Mouse (Mus musculus) brain, embryonic 18.5 days (tissue): ENCODE measurements around the gene Gm13283.
"Not testable (repeated sequence)": the region's sequence is repeated elsewhere in the genome, so short reads cannot be mapped to it uniquely, and the experiment has no call there.

Source experiments
- DNase-seq: peaks from one replicate; pipeline ENCODE4 v3.0.0-alpha.2; 2012; ENCODE audit warnings: low read depth, low spot score

Gm13283 gene

GRCm38 (mm10) chr4:88762341-88762740, 2.4 kb downstream of the Gm13283 start:
- not testable (repeated sequence) for DNase-seq

DNA sequence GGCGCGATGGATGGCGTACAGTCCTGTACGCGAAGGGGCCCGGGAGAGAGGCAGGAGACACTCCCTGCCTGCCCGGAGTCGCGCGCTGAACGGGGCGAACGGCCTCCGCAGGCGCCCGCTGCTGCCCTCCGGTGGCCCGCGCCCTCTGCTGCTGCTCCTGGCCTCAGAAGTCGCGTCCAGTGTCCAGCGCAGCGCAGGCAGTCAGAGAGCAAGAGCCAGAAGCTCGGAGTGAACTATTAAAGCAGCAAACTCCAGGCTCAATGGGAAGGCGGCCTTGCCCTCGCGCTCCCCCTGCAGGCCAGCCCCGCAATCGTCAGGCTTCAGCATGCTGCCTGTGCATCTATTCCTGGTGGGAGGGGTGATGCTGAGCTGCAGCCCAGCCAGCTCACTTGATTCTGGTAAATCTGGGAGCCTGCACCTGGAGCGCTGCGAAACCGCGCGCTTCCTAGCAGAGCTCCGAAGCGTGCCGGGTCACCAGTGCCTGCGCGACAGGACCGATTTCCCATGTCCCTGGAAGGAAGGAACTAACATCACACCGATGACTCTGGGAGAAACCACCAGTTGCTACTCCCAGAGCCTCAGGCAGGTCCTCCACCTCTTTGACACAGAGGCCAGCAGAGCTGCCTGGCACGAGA, 3.6 kb downstream of the Gm13283 start:
- DNase-seq = not testable (repeated sequence)

GRCm38 (mm10) chr4:88773534-88773933, 13.6 kb downstream of the Gm13283 start, which contains the start of gene Gm13290:
Gm13290 (plus strand) TSS chr4:88773834.
- DNase-seq = not testable (repeated sequence)

DNA sequence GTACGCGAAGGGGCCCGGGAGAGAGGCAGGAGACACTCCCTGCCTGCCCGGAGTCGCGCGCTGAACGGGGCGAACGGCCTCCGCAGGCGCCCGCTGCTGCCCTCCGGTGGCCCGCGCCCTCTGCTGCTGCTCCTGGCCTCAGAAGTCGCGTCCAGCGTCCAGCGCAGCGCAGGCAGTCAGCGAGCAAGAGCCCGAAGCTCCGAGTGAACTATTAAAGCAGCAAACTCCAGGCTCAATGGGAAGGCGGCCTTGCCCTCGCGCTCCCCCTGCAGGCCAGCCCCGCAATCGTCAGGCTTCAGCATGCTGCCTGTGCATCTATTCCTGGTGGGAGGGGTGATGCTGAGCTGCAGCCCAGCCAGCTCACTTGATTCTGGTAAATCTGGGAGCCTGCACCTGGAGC, 16.7 kb downstream of the Gm13283 start, which contains the start of gene Gm13289:
Gene Gm13289, plus strand, starts transcription at position 301 of the 400 bp plus-strand sequence.
- DNase-seq = not testable (repeated sequence)

- not testable (repeated sequence) for DNase-seq
Measured at GRCm38 (mm10) chr4:88779550-88779949, 19.6 kb downstream of the Gm13283 start, which contains the start of gene Gm13272. Gm13272 (plus strand) TSS chr4:88779850.

GRCm38 (mm10) chr4:88780320-88780719, 20.4 kb downstream of the Gm13283 start:
- DNase-seq = not testable (repeated sequence)

- DNase-seq = not testable (repeated sequence)
Measured at GRCm38 (mm10) chr4:88781831-88782230, 21.9 kb downstream of the Gm13283 start, which contains the start of gene Ifnz. Ifnz (plus strand) TSS chr4:88782131.

DNA sequence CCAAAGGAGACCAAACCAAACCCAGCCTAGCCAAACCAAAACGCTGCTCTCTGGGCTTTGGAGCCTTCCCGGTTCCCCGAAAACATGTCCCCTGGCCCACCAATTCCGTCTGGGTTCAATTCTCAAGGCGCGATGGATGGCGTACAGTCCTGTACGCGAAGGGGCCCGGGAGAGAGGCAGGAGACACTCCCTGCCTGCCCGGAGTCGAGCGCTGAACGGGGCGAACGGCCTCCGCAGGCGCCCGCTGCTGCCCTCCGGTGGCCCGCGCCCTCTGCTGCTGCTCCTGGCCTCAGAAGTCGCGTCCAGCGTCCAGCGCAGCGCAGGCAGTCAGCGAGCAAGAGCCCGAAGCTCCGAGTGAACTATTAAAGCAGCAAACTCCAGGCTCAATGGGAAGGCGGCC, 22.4 kb downstream of the Gm13283 start:
- not testable (repeated sequence) for DNase-seq

- not testable (repeated sequence) for DNase-seq
Measured at GRCm38 (mm10) chr4:88785409-88785808, 25.5 kb downstream of the Gm13283 start, which contains the start of gene Gm13276. Gm13276 (plus strand) TSS chr4:88785709.

DNA sequence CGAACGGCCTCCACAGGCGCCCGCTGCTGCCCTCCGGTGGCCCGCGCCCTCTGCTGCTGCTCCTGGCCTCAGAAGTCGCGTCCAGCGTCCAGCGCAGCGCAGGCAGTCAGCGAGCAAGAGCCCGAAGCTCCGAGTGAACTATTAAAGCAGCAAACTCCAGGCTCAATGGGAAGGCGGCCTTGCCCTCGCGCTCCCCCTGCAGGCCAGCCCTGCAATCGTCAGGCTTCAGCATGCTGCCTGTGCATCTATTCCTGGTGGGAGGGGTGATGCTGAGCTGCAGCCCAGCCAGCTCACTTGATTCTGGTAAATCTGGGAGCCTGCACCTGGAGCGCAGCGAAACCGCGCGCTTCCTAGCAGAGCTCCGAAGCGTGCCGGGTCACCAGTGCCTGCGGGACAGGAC, 28.5 kb downstream of the Gm13283 start, which contains the start of gene Gm13277:
Gene Gm13277, plus strand, starts transcription at position 231 of the 400 bp plus-strand sequence.
- DNase-seq = not testable (repeated sequence)

- not testable (repeated sequence) for DNase-seq
Measured at GRCm38 (mm10) chr4:88791250-88791649, 31.3 kb downstream of the Gm13283 start, which contains the start of gene Gm13278. Gm13278 (plus strand) TSS chr4:88791550.

- DNase-seq = not testable (repeated sequence)
Measured at GRCm38 (mm10) chr4:88793936-88794675, 34.2 kb downstream of the Gm13283 start, which contains the start of gene Gm13275. Gm13275 (plus strand) TSS chr4:88794487.

- not testable (repeated sequence) for DNase-seq
Measured at GRCm38 (mm10) chr4:88797097-88797496, 37.2 kb downstream of the Gm13283 start, which contains the start of gene Gm13279. Gm13279 (plus strand) TSS chr4:88797397.

- DNase-seq = not testable (repeated sequence)
Measured at GRCm38 (mm10) chr4:88799365-88799764, 39.4 kb downstream of the Gm13283 start, which contains the start of gene Gm13285. Gm13285 (plus strand) TSS chr4:88799665.

DNA sequence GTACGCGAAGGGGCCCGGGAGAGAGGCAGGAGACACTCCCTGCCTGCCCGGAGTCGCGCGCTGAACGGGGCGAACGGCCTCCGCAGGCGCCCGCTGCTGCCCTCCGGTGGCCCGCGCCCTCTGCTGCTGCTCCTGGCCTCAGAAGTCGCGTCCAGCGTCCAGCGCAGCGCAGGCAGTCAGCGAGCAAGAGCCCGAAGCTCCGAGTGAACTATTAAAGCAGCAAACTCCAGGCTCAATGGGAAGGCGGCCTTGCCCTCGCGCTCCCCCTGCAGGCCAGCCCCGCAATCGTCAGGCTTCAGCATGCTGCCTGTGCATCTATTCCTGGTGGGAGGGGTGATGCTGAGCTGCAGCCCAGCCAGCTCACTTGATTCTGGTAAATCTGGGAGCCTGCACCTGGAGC, 43.0 kb downstream of the Gm13283 start, which contains the start of gene Gm13287:
Gene Gm13287, plus strand, starts transcription at position 301 of the 400 bp plus-strand sequence.
- DNase-seq = not testable (repeated sequence)

DNA sequence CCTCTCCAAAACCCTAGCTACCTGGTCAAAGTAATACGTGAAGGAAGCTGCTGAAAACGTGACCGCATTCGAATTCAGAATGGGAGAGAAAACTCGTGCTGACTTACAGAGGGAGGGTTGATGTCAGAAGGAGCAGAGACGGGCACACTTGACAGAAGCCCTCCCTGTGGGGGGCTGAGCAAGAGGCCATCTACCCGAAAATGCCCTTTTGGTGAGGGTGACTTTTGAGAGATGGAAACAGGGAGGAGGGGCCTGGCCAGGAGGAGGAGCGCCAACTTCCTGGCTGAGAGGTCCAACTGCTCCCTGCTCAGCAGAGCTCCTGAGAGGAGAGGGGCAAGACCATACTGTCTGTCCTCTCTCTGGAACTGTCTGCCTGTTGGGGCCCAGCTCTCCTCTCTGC, 45.3 kb downstream of the Gm13283 start, which contains the start of gene Gm13288:
Gene Gm13288, plus strand, starts transcription at position 301 of the 400 bp plus-strand sequence.
- DNase-seq = not testable (repeated sequence)

- not testable (repeated sequence) for DNase-seq
Measured at GRCm38 (mm10) chr4:88805761-88806160, 45.8 kb downstream of the Gm13283 start.
